Mouse (Mus musculus) gastrocnemius, adult 2 months (tissue): ENCODE data around the gene Klhl2. TPM values are rescaled to one million over a fixed set of nuclear protein-coding genes. Genes with fewer than 3 reads are reported as not detected.

ENCODE experiments used
- DNase-seq: peaks from one replicate; pipeline ENCODE4 v3.0.0; 2022
- H3K27ac ChIP-seq: fragments of 200-600 bp; 2 replicates; pipeline ENCODE4 v1.8.1; 2022; ENCODE audit warnings: mild to moderate bottlenecking
- H3K4me3 ChIP-seq: fragments of 200-600 bp; 2 replicates; pipeline ENCODE4 v1.8.1; 2022; ENCODE audit warnings: mild to moderate bottlenecking, moderate library complexity
- CTCF ChIP-seq: fragments of 200-600 bp; IDR thresholded peaks from 2 replicates; pipeline ENCODE4 v1.8.1; 2022; ENCODE audit warnings: antibody characterized with exemption, mild to moderate bottlenecking, moderate library complexity
- intact Hi-C: fragments of 180-260 bp; cut with DNase I; formaldehyde crosslinking; loops from one replicate; pipeline ENCODE4 v1.15.1; 2025
- total RNA-seq, 2 experiments: library from RNA; stranded (reverse); gene quantifications; 2 replicates each; pipeline ENCODE4 v1.2.3; 2021

Gene Klhl2
- total RNA-seq, 2 experiments from 2014 or later: 7.9 to 8.7 TPM

- Histone ChIP-seq H3K27ac (no peak overlapping the region), H3K4me3 (no peak overlapping the region)
- TF ChIP-seq CTCF: no peak
- intact Hi-C loops: no loop called here
- no peak for DNase-seq
Measured at GRCm38 (mm10) chr8:64738916-64739315, 110.9 kb downstream of the Klhl2 start.

DNA sequence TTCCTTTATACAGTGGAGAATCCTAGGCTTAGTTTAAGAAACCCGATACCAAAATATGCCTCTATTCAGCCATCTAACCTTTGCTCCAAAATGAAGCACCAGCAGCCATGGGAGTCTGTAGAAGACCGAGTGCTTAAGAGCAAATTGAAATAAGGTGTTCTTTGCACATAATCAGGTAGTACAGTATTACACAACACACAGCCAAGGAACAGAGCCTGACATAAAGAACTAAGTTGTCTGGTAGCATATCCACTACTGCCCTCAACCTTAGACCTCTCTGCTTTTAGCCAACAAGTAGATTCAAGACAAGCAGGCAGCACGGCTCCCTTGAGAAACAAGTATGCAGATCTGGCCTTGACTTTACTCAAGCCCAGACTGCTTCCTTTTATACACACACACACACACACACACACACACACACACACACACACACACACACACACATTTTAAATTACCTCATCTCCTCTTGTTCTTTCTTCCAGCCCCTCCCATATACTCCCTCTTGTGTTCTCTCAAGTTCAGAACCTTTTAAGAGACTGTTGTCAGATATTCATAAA is 113.0 kb downstream of the Klhl2 start:
- Histone ChIP-seq H3K4me3 (no peak overlapping the region), H3K27ac (no peak overlapping the region)
- intact Hi-C loops: no loop called here
- DNase-seq: no peak
- no peak for TF ChIP-seq CTCF

DNA sequence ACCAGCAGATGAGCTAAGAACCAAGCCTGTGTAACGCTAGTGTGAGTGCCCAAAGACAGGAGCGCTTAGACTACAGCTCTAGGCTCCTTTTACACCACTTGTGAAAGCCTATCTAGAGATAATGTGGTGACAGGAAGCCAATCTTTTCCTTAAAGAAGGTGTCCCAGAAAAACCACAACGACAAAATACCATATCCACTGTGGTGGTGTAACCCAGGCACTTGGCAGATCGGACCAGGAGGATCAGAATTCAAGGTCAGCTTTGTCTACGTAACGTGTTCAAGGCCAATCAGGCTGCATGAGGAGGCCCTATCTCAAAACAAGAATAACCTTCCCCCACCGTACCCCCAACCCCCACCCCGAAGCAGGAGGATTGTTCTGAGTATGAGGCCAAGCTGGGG is 114.7 kb downstream of the Klhl2 start:
- H3K27ac ChIP-seq: no peak overlapping the region
- TF ChIP-seq CTCF: no peak
- intact Hi-C loops: no loop called here
- no peak overlapping the region for H3K4me3 ChIP-seq
- DNase-seq: no peak

GRCm38 (mm10) chr8:64733271-64733943 is 116.4 kb downstream of the Klhl2 start, which contains the start of gene Msmo1:
Gene Msmo1 (minus strand): TSS chr8:64733792.
- peak within 1 kb of the TSS; percentile 84 for H3K4me3 ChIP-seq
- no peak for TF ChIP-seq CTCF
- intact Hi-C loops: loop anchor here (5.0 kb wide), 2 partner anchors 119 to 214 kb away; partner anchors contain the start of genes Klhl2 and Tmem192
- peak; percentile 98 for DNase-seq
- peak within 1 kb of the TSS; percentile 86 for H3K27ac ChIP-seq

- Histone ChIP-seq H3K27ac (peak overlapping the region; percentile 86), H3K4me3 (peak overlapping the region; percentile 84)
- intact Hi-C loops: loop anchor here (5.0 kb wide), 2 partner anchors 120 to 215 kb away; partner anchors contain the start of genes Klhl2 and Tmem192
- no peak for DNase-seq
- TF ChIP-seq CTCF: no peak
Measured at GRCm38 (mm10) chr8:64732596-64732995, 117.2 kb downstream of the Klhl2 start.

DNA sequence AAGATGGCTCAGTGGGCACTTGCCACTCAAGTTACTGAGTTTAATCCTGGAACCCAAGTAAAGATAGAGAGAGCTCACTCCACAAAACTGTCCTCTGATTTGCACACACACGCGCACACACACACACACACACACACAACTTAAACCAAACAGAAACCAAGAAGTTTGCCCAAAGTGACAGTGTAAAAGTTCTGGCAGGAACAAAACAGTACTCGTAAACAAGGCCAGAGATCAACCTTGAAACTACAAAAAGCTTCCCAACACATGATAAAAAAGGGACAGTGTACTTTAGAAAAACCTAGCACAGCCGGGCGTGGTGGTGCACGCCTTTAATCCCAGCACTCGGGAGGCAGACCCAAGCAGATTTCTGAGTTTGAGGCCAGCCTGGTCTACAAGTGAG is 121.7 kb downstream of the Klhl2 start:
- H3K27ac ChIP-seq: no peak overlapping the region
- intact Hi-C loops: no loop called here
- no peak overlapping the region for H3K4me3 ChIP-seq
- DNase-seq: no peak
- TF ChIP-seq CTCF: no peak

- no peak overlapping the region for H3K4me3 ChIP-seq
- DNase-seq: no peak
- H3K27ac ChIP-seq: no peak overlapping the region
- intact Hi-C loops: no loop called here
- no peak for TF ChIP-seq CTCF
Measured at GRCm38 (mm10) chr8:64726190-64726695, 123.6 kb downstream of the Klhl2 start.

DNA sequence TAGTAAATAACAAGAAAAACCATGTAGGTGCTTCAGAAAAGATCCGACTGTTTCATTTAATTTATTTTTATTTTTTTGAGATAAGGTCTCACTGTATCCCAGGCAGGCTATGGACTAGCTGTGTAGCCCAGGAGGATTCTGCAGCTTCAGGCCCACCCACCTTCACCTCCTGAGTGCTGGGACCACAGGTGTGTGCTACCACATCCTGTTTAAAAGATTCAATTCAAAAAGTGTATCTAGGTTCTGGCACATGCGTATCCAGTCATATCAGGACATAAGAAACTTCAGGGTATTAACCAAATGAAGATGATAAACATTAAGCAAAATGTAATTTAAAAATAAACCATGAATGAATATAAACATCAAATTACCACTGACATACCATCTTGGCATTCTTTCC is 126.6 kb downstream of the Klhl2 start:
- intact Hi-C loops: no loop called here
- DNase-seq: no peak
- TF ChIP-seq CTCF: no peak
- H3K4me3 ChIP-seq: no peak overlapping the region
- H3K27ac ChIP-seq: no peak overlapping the region

- no peak overlapping the region for H3K4me3 ChIP-seq
- intact Hi-C loops: no loop called here
- no peak overlapping the region for H3K27ac ChIP-seq
- TF ChIP-seq CTCF: no peak
- DNase-seq: no peak
Measured at GRCm38 (mm10) chr8:64717868-64718267, 131.9 kb downstream of the Klhl2 start.

GRCm38 (mm10) chr8:64712499-64712898 is 137.3 kb downstream of the Klhl2 start:
- DNase-seq: no peak
- H3K4me3 ChIP-seq: no peak overlapping the region
- H3K27ac ChIP-seq: no peak overlapping the region
- intact Hi-C loops: no loop called here
- TF ChIP-seq CTCF: no peak

- intact Hi-C loops: no loop called here
- TF ChIP-seq CTCF: no peak
- H3K27ac ChIP-seq: no peak overlapping the region
- DNase-seq: no peak
- no peak overlapping the region for H3K4me3 ChIP-seq
Measured at GRCm38 (mm10) chr8:64711544-64711943, 138.3 kb downstream of the Klhl2 start.

DNA sequence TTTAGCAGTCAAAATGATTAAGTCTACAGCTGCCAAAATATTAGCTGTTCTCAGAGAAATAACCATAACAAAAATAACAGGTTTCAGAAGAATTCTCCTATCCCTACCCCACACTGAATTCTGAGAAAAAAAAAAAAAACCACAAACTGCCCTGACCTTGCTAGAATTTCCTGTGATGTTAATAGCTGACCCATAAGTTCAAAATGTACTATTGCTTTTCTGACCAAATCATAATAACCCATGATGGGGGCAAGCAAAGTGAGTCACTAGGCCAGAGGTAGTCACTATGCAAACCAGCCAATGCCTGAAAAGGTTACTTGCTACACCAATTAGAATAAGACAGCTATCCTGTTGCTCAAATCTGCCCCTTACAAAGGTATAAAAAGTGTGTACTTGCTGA is 142.3 kb downstream of the Klhl2 start:
- TF ChIP-seq CTCF: no peak
- intact Hi-C loops: no loop called here
- no peak overlapping the region for H3K4me3 ChIP-seq
- H3K27ac ChIP-seq: no peak overlapping the region
- no peak for DNase-seq

DNA sequence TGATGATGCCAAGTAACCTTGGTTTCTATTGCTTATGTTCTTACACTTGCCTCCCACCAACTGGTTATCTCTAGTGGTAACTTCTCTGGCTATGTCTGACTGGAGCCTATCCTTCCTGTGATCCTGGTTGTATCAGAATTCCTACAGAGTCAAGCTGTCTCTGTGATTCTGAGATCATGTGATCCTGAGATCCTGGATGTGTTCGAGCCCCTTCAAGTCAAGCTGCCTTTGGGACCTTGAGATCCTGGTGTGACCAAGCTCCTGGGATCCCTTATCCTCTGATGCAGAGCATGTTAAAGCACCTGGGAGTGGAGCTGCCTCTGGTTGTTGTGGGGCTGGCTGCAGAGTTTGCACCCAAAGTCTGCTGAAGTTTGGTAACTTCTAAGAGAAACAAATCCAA is 146.6 kb downstream of the Klhl2 start:
- DNase-seq: no peak
- H3K27ac ChIP-seq: no peak overlapping the region
- TF ChIP-seq CTCF: no peak
- no peak overlapping the region for H3K4me3 ChIP-seq
- intact Hi-C loops: no loop called here

DNA sequence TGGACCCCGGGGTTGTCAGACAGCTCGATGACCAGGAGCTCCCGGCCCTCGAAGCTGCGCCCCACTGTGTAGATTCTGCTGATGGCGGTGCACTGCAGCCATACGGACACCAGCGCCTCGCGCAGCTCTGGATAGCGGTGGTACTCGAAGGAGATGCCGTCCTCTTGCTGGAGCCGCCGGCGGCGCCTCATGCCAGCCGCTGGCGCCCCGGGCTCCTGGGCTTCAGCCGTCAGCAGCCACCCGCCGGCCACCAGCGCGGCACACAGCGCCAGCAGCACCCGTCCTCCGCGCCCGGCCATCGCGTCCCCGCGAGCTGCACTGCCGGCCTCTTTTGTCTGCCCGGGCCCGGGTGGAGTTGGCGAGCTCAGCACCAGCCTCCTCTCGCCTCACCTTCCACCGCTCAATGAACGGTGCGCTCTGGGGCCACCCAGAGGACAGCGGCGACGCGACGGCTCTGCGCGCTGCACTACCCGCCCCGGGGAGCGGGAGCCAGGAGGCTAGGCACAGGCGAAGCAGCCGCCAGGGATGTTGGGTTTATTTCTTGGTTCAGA is 157.1 kb downstream of the Klhl2 start, which contains the start of gene Cpe:
TSS of gene Cpe (minus strand) at position 404 of the 551 bp plus-strand sequence.
- intact Hi-C loops: loop anchor here (1.0 to 2.0 kb wide), 2 partner anchors 74 to 248 kb away; no protein-coding TSS in a partner anchor
- Histone ChIP-seq H3K27ac (peak within 1 kb of the TSS; percentile 89), H3K4me3 (peak within 1 kb of the TSS; percentile 89)
- peak; percentile 78 for TF ChIP-seq CTCF
- DNase-seq: peak; percentile 91
